Mouse (Mus musculus) lung, adult 2 months (tissue): Measurements from ENCODE around the gene 1700017B05Rik. TPM values are rescaled to one million over a fixed set of nuclear protein-coding genes. Genes with fewer than 3 reads are reported as not detected.
"Not testable (repeated sequence)": the region's sequence is repeated elsewhere in the genome, so short reads cannot be mapped to it uniquely, and the experiment has no call there.

ENCODE experiments used
- DNase-seq: peaks from one replicate; pipeline ENCODE4 v3.0.0; 2022
- H3K4me1 ChIP-seq: fragments of 200-500 bp; 2 replicates; pipeline ENCODE4 v1.6.1; 2011; ENCODE audit warnings: low read length; ENCODE audit not compliant: control insufficient read depth, insufficient read depth
- H3K4me3 ChIP-seq: fragments of 200-500 bp; replicated peaks from 2 replicates; pipeline ENCODE3; 2011; ENCODE audit warnings: low read depth, mild to moderate bottlenecking, control low read depth, low read length; ENCODE audit errors: extremely low read depth
- CTCF ChIP-seq: fragments of 200-500 bp; IDR thresholded peaks from 2 replicates; pipeline ENCODE4 v1.5.1; 2011; ENCODE audit warnings: mild to moderate bottlenecking, low read length, control low read depth; ENCODE audit not compliant: insufficient read depth
- POLR2A ChIP-seq: fragments of 200-500 bp; IDR thresholded peaks from 2 replicates; pipeline ENCODE4 v1.6.1; 2011; ENCODE audit warnings: low read depth, mild to moderate bottlenecking, control low read depth, low read length, borderline replicate concordance; ENCODE audit errors: extremely low read depth
- WGBS: fragments of 180-500 bp; shearing (Covaris S2); methylation state at CpG from one replicate; pipeline ENCODE4 v1.1.7; 2018; 5-methylcytosine and 5-hydroxymethylcytosine counted together
- polyA plus RNA-seq: library from polyadenylated mRNA; depleted of rRNA; stranded (reverse); fragments of >200 nt; gene quantifications from 2 replicates; pipeline ENCODE4 v1.2.3, GENCODE M21; 2012; rRNA removed

1700017B05Rik gene
- polyA plus RNA-seq: 12.1 and 12.5 TPM in 2 replicates

DNA sequence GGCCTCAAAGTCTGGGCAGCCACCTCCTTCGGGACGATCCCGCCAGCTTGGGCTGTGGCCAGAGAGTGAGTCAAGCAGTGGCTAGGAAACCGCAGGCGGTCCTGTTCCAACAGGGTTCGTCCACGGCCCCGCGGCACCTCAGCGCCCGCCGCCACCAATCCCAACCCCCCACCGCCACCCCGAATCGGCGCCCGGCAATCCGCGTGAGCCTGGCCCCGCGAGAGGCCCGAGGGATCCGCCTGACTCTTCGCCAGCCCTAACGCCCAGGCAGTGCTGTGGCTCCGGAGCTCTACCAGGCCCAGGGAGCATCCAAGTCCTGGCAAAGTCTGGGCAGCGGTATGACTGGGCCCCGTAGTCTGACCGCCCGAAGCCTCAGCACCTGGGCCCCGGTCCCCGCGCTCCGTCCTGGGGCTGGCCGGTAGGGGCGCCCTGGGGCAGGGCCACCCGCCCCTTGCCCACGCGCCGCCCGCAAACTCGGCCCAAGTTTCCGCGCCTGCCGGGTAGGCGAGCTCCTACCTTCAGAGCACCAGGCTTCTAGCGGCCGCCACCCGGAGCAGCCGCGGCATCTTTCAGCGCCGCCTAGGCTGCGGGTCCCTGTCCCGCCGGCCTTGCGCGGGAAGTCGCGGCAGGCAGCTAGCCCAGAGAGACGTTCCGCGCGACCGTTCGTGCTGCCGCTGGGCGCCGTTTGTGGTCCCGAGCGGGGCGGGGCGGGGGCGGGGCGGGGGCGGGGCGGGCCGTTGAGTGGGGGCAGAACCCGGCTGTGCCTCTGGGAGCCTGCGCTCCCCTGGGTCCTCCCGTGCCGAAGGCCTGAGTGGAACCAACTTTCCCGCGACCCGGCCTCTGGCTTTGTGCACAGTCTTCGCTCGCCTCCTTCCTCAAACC is at the start of gene 1700017B05Rik:
TSS of gene 1700017B05Rik (minus strand) at position 700 of the 882 bp plus-strand sequence.
- peaks cover 17% of the 10 kb centered on the region for H3K4me1 ChIP-seq
- peak; percentile 12; the same call in 1 of the 2 replicates for TF ChIP-seq CTCF
- peak; percentile 74; the same call in 1 of the 2 replicates for TF ChIP-seq POLR2A
- DNase-seq: peak; percentile 78
- 1% methylated on average over 79 of the region's 87 CpGs for WGBS
- peak within 1 kb of the TSS; percentile 92 for H3K4me3 ChIP-seq

DNA sequence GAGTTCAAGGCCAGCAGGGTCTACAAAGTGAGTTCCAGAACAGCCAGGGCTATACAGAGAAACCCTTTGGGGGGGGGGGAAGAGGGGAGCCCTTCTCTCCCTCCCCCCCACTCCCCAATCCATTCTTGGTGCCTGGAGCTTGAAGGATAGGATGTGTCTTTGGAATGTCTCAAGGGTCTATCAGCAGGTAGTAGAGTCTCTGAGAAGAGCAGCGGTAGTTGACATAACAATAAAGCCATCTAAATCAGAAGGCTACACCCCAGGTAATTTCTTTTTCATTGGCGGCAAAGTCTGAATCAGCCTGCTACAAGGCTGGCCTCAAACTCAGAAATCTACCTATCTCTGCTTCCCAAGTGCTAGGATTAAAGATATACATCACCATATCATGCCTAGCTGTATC is 48.5 kb upstream of the 1700017B05Rik start:
- no peak for TF ChIP-seq POLR2A
- TF ChIP-seq CTCF: no peak
- no peak for DNase-seq
- WGBS: 94% methylated on average over 2 of the region's 2 CpGs

DNA sequence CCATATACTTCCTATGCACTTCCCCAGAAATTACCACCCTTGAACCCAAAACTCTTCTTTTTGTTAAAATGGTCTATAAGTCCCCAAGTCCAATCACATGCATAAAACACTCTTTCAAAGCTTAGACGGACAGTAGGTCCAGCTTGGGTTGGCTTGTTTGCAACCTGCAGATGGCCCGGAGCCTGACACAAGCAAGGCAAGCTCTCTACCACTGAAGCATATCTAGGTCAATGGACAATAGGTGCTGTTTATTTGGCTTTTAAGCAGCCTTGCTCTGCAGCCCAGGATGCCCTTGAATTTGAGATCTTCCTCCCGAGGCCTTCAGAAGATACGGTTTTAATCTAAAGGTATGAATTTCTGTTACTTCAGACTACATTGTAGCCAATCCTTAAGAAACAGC is 46.9 kb upstream of the 1700017B05Rik start:
- no peak for DNase-seq
- TF ChIP-seq CTCF (no peak), POLR2A (no peak)
- H3K4me1 ChIP-seq: no peaks in the 10 kb centered on the region
- H3K4me3 ChIP-seq: no peak overlapping the region
- WGBS: 90% methylated on average over 4 of the region's 4 CpGs

More for the DNA sequence above, 48.5 kb upstream of the 1700017B05Rik start:
- Histone ChIP-seq H3K4me1 (no peaks in the 10 kb centered on the region), H3K4me3 (no peak overlapping the region)

DNA sequence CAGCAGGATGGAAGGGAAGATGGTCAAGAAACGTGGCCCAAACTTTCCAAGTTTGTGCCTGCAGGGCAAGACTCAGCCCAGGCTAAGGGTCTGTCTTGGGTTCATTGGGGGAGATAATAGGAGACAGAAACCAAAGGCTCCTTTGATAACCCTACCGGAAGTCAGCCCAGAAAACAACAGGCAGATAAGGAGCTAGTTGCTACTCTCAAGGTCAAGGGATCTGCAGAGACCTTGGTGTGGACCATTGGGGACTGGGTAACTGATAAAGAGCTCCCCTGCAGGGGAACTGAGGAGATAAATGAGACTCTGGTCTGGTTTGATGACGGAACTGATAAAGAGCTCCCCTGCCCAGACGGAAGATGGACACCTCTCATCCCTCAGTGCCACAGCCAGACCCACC is 45.0 kb upstream of the 1700017B05Rik start:
- Histone ChIP-seq H3K4me1 (no peaks in the 10 kb centered on the region), H3K4me3 (no peak overlapping the region)
- no peak for DNase-seq
- no peak for TF ChIP-seq POLR2A
- no peak for TF ChIP-seq CTCF
- 78% methylated on average over 4 of the region's 4 CpGs for WGBS

DNA sequence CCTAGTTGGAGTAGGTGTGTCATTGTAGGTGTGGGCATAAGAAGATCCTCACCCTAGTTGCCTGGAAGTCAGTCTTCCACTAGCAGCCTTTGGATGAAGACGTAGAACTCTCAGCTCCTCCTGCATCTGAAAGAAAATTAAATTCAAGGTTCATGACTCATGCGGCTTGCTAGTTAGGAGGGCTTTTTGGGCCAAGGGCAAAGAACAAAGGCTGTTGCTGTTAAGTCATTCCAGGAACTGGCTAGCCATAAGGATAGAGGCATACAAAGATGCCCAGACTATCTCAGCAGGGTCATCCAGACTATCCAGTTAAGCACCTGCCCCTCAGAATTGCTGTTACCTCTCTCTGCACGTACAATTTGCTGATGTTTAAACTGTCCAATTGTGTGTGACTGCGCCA is 42.3 kb upstream of the 1700017B05Rik start:
- DNase-seq, H3K4me1 ChIP-seq, H3K4me3 ChIP-seq: not testable (repeated sequence)
- WGBS: 95% methylated on average over 4 of the region's 4 CpGs

DNA sequence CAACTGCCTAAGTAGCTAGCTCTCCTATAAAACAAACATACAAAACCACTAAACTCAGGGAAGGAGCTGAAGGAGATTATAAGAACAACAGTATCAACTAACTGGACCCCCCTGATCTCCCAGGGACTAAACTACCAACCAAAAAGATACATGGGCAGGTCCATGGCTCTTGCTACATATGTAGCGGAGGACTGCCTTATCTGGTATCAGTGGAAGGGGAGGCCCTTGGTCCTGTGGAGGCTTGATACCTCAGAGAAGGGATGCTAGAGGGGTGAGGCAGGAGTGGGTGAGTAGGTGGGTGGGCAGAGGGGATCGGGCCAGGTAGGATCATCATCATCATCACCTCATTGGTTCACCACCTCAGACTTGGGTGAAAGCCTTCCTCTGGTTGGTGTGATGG is 41.8 kb upstream of the 1700017B05Rik start:
- WGBS: 97% methylated on average over 2 of the region's 2 CpGs
- no peak for DNase-seq
- TF ChIP-seq CTCF: no peak
- no peak for TF ChIP-seq POLR2A
- Histone ChIP-seq H3K4me1 (no peaks in the 10 kb centered on the region), H3K4me3 (no peak overlapping the region)

DNA sequence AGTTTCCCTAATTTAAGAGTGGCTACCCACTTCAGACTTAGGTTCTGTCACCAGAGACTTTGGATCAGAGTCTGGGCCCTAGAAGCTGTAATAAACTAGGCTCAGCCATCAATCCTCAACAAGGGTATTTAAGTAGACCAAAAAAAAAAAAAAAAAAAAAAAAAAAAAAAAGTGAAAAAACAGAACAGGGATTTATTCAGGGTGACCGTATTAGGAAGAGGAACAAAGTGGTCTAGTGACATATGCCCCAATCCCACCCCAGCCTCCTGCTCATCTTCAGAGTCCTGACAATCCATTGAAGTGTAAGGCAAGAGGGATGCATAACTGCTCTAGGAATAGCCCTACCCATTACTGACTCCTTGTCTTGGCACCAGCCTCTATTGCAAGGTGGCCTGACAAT is 40.9 kb upstream of the 1700017B05Rik start:
- no peak for DNase-seq
- TF ChIP-seq CTCF (no peak), POLR2A (no peak)
- H3K4me3 ChIP-seq: no peak overlapping the region
- 100% methylated on average over 1 of the region's 1 CpGs for WGBS
- no peaks in the 10 kb centered on the region for H3K4me1 ChIP-seq

DNA sequence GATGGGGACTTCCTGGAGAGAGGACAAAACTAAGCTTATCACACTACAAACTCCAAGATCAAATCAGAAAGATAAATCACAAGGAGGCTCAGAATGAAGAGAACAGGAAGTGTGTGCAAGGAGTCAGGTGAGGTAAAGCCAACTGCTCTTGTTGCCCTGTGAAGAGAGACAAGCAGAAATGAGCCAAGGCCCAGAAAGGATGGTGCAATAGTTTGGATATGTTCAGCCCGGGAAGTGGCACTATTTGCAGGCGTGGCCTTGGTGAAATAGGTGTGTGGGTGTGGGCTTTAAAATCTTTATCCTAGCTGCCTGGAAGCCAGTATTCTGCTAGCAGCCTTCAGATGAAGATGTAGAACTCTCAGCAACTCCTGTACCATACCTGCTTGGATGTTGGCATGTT is 38.4 kb upstream of the 1700017B05Rik start:
- Histone ChIP-seq H3K4me1 (no peaks in the 10 kb centered on the region), H3K4me3 (no peak overlapping the region)
- 70% methylated on average over 2 of the region's 2 CpGs for WGBS
- TF ChIP-seq CTCF: no peak
- no peak for TF ChIP-seq POLR2A
- DNase-seq: no peak

DNA sequence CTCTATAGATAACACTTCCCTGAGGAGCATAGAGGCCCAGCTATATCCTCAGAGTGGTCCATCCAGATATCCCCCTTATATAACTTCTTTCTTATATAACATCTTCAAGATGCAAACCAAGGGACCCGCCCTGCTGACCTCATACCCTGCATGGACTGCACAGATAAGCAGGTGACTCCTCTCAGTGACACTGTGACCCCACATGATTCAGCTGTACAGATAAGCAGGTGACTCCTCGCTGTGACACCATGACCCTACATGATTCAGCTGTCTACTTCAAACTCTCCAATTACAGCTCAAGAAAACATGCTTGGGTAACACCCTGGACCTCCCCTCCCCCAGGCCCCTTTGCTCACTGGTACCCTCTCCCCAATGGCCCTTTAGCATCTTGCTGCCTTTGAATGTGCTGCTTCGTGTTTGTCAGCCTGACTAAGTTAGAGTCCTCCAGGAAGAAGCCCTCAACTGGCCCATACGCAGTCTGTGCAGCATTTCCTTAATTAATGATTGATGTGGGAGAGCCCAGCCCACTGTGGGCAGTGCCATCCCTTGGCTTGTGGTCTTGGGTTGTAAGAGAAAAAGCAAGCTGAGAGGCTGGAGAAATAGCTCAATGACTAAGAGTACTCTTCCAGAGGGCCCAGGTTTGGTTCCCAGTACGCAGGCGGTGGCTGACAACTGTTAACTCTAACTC is 37.5 kb upstream of the 1700017B05Rik start:
- WGBS: 71% methylated on average over 6 of the region's 6 CpGs
- TF ChIP-seq POLR2A: no peak
- TF ChIP-seq CTCF: no peak
- Histone ChIP-seq H3K4me3 (no peak overlapping the region), H3K4me1 (no peaks in the 10 kb centered on the region)
- DNase-seq: no peak

DNA sequence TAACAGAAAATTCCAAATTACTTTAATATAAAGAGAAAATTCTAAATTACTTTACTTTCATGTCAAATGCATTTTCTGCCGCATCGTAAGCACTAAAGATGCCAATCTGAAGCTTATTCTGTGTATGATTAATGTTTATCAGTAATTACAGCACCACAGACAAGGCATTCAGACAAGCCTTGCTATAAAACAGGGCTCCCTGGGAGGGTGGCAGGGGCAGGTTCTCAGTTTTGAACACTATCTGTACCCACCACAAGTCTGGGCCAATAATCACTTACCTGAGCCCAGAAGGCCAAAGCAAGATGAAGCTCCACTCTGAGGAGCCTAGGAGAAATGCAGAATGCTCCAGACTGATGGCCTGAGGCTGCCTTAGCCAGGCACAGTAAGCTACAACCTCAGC is 35.5 kb upstream of the 1700017B05Rik start:
- no peaks in the 10 kb centered on the region for H3K4me1 ChIP-seq
- no peak overlapping the region for H3K4me3 ChIP-seq
- no peak for TF ChIP-seq CTCF
- no peak for TF ChIP-seq POLR2A
- no peak for DNase-seq
- 96% methylated on average over 2 of the region's 2 CpGs for WGBS
